Mouse (Mus musculus) forebrain, embryonic 10.5 days (tissue): Measurements from ENCODE around the gene Slc39a11. TPM values are rescaled to one million over a fixed set of nuclear protein-coding genes. Genes with fewer than 3 reads are reported as not detected.

Experiments used
- DNase-seq: peaks from one replicate; pipeline ENCODE4 v3.0.0-alpha.2; 2017; ENCODE audit warnings: low spot score; ENCODE audit errors: extremely low spot score
- H3K27ac ChIP-seq: fragments of 300-500 bp; sonication (generic); 2 replicates; pipeline ENCODE4 v1.5.1; 2016; ENCODE audit warnings: mild to moderate bottlenecking
- H3K27me3 ChIP-seq: fragments of 300-500 bp; sonication (generic); 2 replicates; pipeline ENCODE4 v1.6.1; 2016; ENCODE audit warnings: mild to moderate bottlenecking; ENCODE audit not compliant: poor library complexity, severe bottlenecking
- H3K36me3 ChIP-seq: fragments of 300-500 bp; sonication (generic); replicated peaks from 2 replicates; pipeline ENCODE4 v1.6.1; 2016; ENCODE audit warnings: mild to moderate bottlenecking, moderate library complexity
- H3K4me1 ChIP-seq: fragments of 300-500 bp; sonication (generic); 2 replicates; pipeline ENCODE4 v1.6.1; 2016
- H3K4me3 ChIP-seq: fragments of 300-500 bp; sonication (generic); 2 replicates; pipeline ENCODE4 v1.5.1; 2016; ENCODE audit warnings: mild to moderate bottlenecking, moderate library complexity
- H3K9me3 ChIP-seq: fragments of 300-500 bp; sonication (generic); 2 replicates; pipeline ENCODE4 v1.6.1; 2016; ENCODE audit warnings: mild to moderate bottlenecking, moderate library complexity
- WGBS: fragments of 180-500 bp; shearing (Covaris S2); methylation state at CpG from one replicate; pipeline ENCODE4 v1.1.7; 2016; 5-methylcytosine and 5-hydroxymethylcytosine counted together
- polyA plus RNA-seq: library from polyadenylated mRNA; unstranded; fragments of >200 nt; fragmentation: Nextera tagmentation; extraction: Ambion mirVana; gene quantifications from 2 replicates; pipeline ENCODE4 v1.2.1, GENCODE M21; 2016

Gene Slc39a11
- polyA plus RNA-seq, 1 experiment from 2014 or later: 18.4 TPM

- no peak for DNase-seq
- Histone ChIP-seq H3K4me3 (no peak overlapping the region), H3K4me1 (peaks cover 44% of the 10 kb centered on the region), H3K36me3 (no peaks in the 10 kb centered on the region), H3K9me3 (no peaks in the 10 kb centered on the region), H3K27ac (no peak overlapping the region), H3K27me3 (0 out of 2 replicates have a peak, but pooled peaks cover 4% of the 10 kb centered on the region)
- WGBS: 79% methylated on average over 7 of the region's 7 CpGs
Observed at GRCm38 (mm10) chr11:113473998-113474534, 175.8 kb downstream of the Slc39a11 start.

- H3K4me3 ChIP-seq: no peak overlapping the region
- H3K27ac ChIP-seq: no peak overlapping the region
- H3K4me1 ChIP-seq: peaks cover 55% of the 10 kb centered on the region
- 96% methylated on average over 9 of the region's 9 CpGs for WGBS
- no peak for DNase-seq
- H3K9me3 ChIP-seq: no peaks in the 10 kb centered on the region
- H3K36me3 ChIP-seq: no peaks in the 10 kb centered on the region
- 0 out of 2 replicates have a peak, but pooled peaks cover 4% of the 10 kb centered on the region for H3K27me3 ChIP-seq
Observed at GRCm38 (mm10) chr11:113471936-113472335, 177.9 kb downstream of the Slc39a11 start.

GRCm38 (mm10) chr11:113469919-113470785 lies 179.7 kb downstream of the Slc39a11 start:
- DNase-seq: no peak
- Histone ChIP-seq H3K4me3 (no peak overlapping the region), H3K36me3 (no peaks in the 10 kb centered on the region), H3K27ac (no peak overlapping the region), H3K9me3 (no peaks in the 10 kb centered on the region), H3K4me1 (peaks cover 55% of the 10 kb centered on the region), H3K27me3 (0 out of 2 replicates have a peak, but pooled peaks cover 4% of the 10 kb centered on the region)
- 87% methylated on average over 17 of the region's 17 CpGs for WGBS

GRCm38 (mm10) chr11:113468016-113468415 lies 181.9 kb downstream of the Slc39a11 start:
- 55% methylated on average over 10 of the region's 10 CpGs for WGBS
- Histone ChIP-seq H3K4me3 (no peak overlapping the region), H3K27me3 (0 out of 2 replicates have a peak, but pooled peaks cover 4% of the 10 kb centered on the region), H3K4me1 (peaks cover 38% of the 10 kb centered on the region), H3K27ac (peak overlapping the region; percentile 77), H3K9me3 (no peaks in the 10 kb centered on the region), H3K36me3 (no peaks in the 10 kb centered on the region)
- peak; percentile 26 for DNase-seq

- Histone ChIP-seq H3K27me3 (0 out of 2 replicates have a peak, but pooled peaks cover 4% of the 10 kb centered on the region), H3K27ac (peak overlapping the region; percentile 77), H3K4me3 (no peak overlapping the region), H3K36me3 (no peaks in the 10 kb centered on the region), H3K4me1 (peaks cover 35% of the 10 kb centered on the region), H3K9me3 (no peaks in the 10 kb centered on the region)
- no peak for DNase-seq
- 86% methylated on average over 12 of the region's 12 CpGs for WGBS
Observed at GRCm38 (mm10) chr11:113467313-113467811, 182.5 kb downstream of the Slc39a11 start.

- DNase-seq: no peak
- Histone ChIP-seq H3K4me1 (no peaks in the 10 kb centered on the region), H3K4me3 (no peak overlapping the region), H3K27ac (no peak overlapping the region), H3K9me3 (peaks cover 12% of the 10 kb centered on the region; the same call in 1 of the 2 replicates), H3K27me3 (no peaks in the 10 kb centered on the region), H3K36me3 (0 out of 2 replicates have a peak, but pooled peaks cover 3% of the 10 kb centered on the region)
- 91% methylated on average over 2 of the region's 2 CpGs for WGBS
Observed at GRCm38 (mm10) chr11:113460118-113460517, 189.8 kb downstream of the Slc39a11 start.

- no peak overlapping the region for H3K27ac ChIP-seq
- no peak for DNase-seq
- peaks cover 4% of the 10 kb centered on the region for H3K4me1 ChIP-seq
- no peaks in the 10 kb centered on the region for H3K27me3 ChIP-seq
- 67% methylated on average over 15 of the region's 15 CpGs for WGBS
- H3K9me3 ChIP-seq: peaks cover 12% of the 10 kb centered on the region; the same call in 1 of the 2 replicates
- no peak overlapping the region for H3K4me3 ChIP-seq
- H3K36me3 ChIP-seq: 0 out of 2 replicates have a peak, but pooled peaks cover 3% of the 10 kb centered on the region
Observed at GRCm38 (mm10) chr11:113458582-113459210, 191.2 kb downstream of the Slc39a11 start.

GRCm38 (mm10) chr11:113452861-113453568 lies 196.9 kb downstream of the Slc39a11 start:
- Histone ChIP-seq H3K9me3 (peaks cover 12% of the 10 kb centered on the region; the same call in 1 of the 2 replicates), H3K27me3 (no peaks in the 10 kb centered on the region), H3K36me3 (0 out of 2 replicates have a peak, but pooled peaks cover 3% of the 10 kb centered on the region), H3K27ac (peak overlapping the region; percentile 65), H3K4me3 (no peak overlapping the region), H3K4me1 (peaks cover 42% of the 10 kb centered on the region)
- 40% methylated on average over 16 of the region's 16 CpGs for WGBS
- peak; percentile 36 for DNase-seq

GRCm38 (mm10) chr11:113451301-113451700 lies 198.6 kb downstream of the Slc39a11 start:
- no peaks in the 10 kb centered on the region for H3K36me3 ChIP-seq
- DNase-seq: no peak
- H3K27me3 ChIP-seq: no peaks in the 10 kb centered on the region
- peaks cover 42% of the 10 kb centered on the region for H3K4me1 ChIP-seq
- H3K9me3 ChIP-seq: peaks cover 5% of the 10 kb centered on the region; the same call in 1 of the 2 replicates
- no peak overlapping the region for H3K4me3 ChIP-seq
- WGBS: 87% methylated on average over 10 of the region's 10 CpGs
- no peak overlapping the region for H3K27ac ChIP-seq

GRCm38 (mm10) chr11:113450665-113451064 lies 199.2 kb downstream of the Slc39a11 start:
- 68% methylated on average over 4 of the region's 4 CpGs for WGBS
- Histone ChIP-seq H3K36me3 (no peaks in the 10 kb centered on the region), H3K27ac (peak overlapping the region; percentile 65)

GRCm38 (mm10) chr11:113450028-113450427 lies 199.9 kb downstream of the Slc39a11 start:
- no peaks in the 10 kb centered on the region for H3K27me3 ChIP-seq
- no peak for DNase-seq
- 90% methylated on average over 6 of the region's 6 CpGs for WGBS
- no peaks in the 10 kb centered on the region; the same call in 1 of the 2 replicates for H3K9me3 ChIP-seq
- peaks cover 42% of the 10 kb centered on the region for H3K4me1 ChIP-seq
- H3K4me3 ChIP-seq: no peak overlapping the region
- peak overlapping the region; percentile 65 for H3K27ac ChIP-seq
- H3K36me3 ChIP-seq: no peaks in the 10 kb centered on the region

More at GRCm38 (mm10) chr11:113450665-113451064, 199.2 kb downstream of the Slc39a11 start:
- DNase-seq: no peak
- H3K27me3 ChIP-seq: no peaks in the 10 kb centered on the region
- H3K4me1 ChIP-seq: peaks cover 42% of the 10 kb centered on the region
- no peak overlapping the region for H3K4me3 ChIP-seq
- no peaks in the 10 kb centered on the region; the same call in 1 of the 2 replicates for H3K9me3 ChIP-seq

- peaks cover 6% of the 10 kb centered on the region; the same call in 1 of the 2 replicates for H3K36me3 ChIP-seq
- H3K9me3 ChIP-seq: peaks cover 10% of the 10 kb centered on the region; the same call in 1 of the 2 replicates
- H3K4me1 ChIP-seq: peaks cover 23% of the 10 kb centered on the region
- no peak overlapping the region for H3K4me3 ChIP-seq
- H3K27me3 ChIP-seq: peaks cover 67% of the 10 kb centered on the region
- DNase-seq: no peak
- 93% methylated on average over 11 of the region's 11 CpGs for WGBS
- no peak overlapping the region for H3K27ac ChIP-seq
Observed at GRCm38 (mm10) chr11:113442036-113442435, 207.8 kb downstream of the Slc39a11 start.
